In the genomic region with DNA sequence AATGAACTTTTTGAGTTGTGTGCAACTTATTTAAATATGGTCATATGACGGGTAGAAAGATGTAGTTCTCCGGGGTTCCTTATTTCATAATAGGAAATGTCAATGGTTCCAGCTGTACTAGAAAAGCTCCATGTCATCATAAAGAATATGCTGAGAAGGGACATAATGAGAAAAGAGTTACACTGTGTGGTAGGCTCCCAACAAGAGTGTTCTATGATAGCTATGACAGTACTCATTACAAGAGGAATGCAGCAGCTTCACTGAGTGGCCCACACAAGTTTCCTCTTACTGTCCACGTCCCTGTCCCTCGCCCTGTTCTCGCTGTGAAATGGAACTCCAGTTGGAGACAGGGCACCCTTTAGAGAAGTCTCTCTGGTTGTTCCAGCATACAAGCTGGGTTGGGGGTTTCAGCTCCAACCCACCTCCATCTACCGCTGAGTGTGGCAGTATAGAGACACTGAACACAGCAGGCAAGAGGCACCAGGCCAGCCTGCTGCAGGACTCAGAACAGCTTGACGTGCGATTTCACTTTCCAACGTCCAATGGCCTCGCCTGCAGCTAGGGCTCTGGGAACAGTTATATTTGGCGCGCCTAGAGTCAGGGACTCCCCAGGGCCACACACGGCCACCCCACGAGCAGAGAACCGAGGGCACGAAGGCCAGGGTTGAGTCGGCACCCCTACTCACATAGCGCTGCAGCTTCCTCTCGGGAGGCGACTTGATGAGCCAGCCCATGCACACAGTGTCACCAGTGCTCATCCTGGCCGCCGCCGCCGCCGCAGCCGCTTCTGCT, we compare ENCODE assay signal across 8 mouse cellular contexts. TPM values are rescaled to one million over a fixed set of nuclear protein-coding genes. Genes with fewer than 3 reads are reported as not detected.
DNase-seq lines count a peak whose midpoint lies in the region; ATAC-seq and TF ChIP-seq lines count a peak whose summit lies in the region.

No protein-coding gene starts in this region.

- H3K27me3 ChIP-seq in embryonic facial prominence, embryonic 12.5 days: no peaks in the 10 kb centered on the region
- H3K27me3 ChIP-seq in heart, embryonic 15.5 days: no peaks in the 10 kb centered on the region
- H3K27me3 ChIP-seq in small intestine, adult 2 months (ENCODE audit: control insufficient read depth, insufficient read depth, low read length): no peaks in the 10 kb centered on the region

- peak overlapping the region; percentile 48 for H3K4me3 ChIP-seq in embryonic facial prominence, embryonic 12.5 days
- H3K4me3 ChIP-seq in heart, embryonic 15.5 days: peak overlapping the region; percentile 61
- H3K4me3 ChIP-seq in small intestine, adult 2 months (ENCODE audit: low read depth, low read length): peak overlapping the region; percentile 69

- peak overlapping the region; percentile 38; the same call in 1 of the 2 replicates for H3K9ac ChIP-seq in embryonic facial prominence, embryonic 12.5 days
- peak overlapping the region; percentile 50 for H3K9ac ChIP-seq in heart, embryonic 15.5 days

- TF ChIP-seq POLR2A in small intestine, adult 2 months (IDR thresholded peaks at IDR 0.05; ENCODE audit: low read depth, low read length): no peak

- TF ChIP-seq CTCF in small intestine, adult 2 months (IDR thresholded peaks at IDR 0.05; ENCODE audit: extremely low read depth, insufficient read length, insufficient replicate concordance, low read depth, low read length): no peak

- intact Hi-C loops in heart, postnatal 25 days (cut with DNase I): loop anchor here (5.0 kb wide), 1 partner anchor 37 kb away; no protein-coding TSS in a partner anchor

- ATAC-seq in embryonic facial prominence, embryonic 12.5 days (ENCODE audit: insufficient number of reproducible peaks, insufficient read depth, low FRiP score, low TSS enrichment): peak; percentile 60; the same call in 1 of the 2 replicates
- peak; percentile 70 for ATAC-seq in heart, embryonic 15.5 days (replicated peaks; ENCODE audit: insufficient number of reproducible peaks, insufficient read depth, low FRiP score, low read depth)

- no peaks in the 10 kb centered on the region for H3K9me3 ChIP-seq in embryonic facial prominence, embryonic 12.5 days
- no peaks in the 10 kb centered on the region for H3K9me3 ChIP-seq in heart, embryonic 15.5 days (replicated peaks)

- no peaks in the 10 kb centered on the region for H3K4me1 ChIP-seq in embryonic facial prominence, embryonic 12.5 days
- H3K4me1 ChIP-seq in heart, embryonic 15.5 days (replicated peaks): no peaks in the 10 kb centered on the region
- H3K4me1 ChIP-seq in small intestine, adult 2 months (ENCODE audit: control insufficient read depth, insufficient read depth, insufficient read length, low read length): no peaks in the 10 kb centered on the region

- DNase-seq in heart, adult 8-10 months (ENCODE audit: low spot score): peak; percentile 11
- DNase-seq in heart, postnatal 25 days (ENCODE audit: low spot score): no peak
- DNase-seq in adrenal gland, adult 2 months: peak; percentile 55
- peak; percentile 14 for DNase-seq in kidney, postnatal 10 days
- DNase-seq in lung, postnatal 36 days: peak; percentile 6

- no peak overlapping the region for H3K27ac ChIP-seq in embryonic facial prominence, embryonic 12.5 days
- peak overlapping the region; percentile 51 for H3K27ac ChIP-seq in heart, embryonic 15.5 days
- H3K27ac ChIP-seq in small intestine, adult 2 months (ENCODE audit: insufficient read depth, low read depth, low read length): peak overlapping the region; percentile 29

- H3K36me3 ChIP-seq in embryonic facial prominence, embryonic 12.5 days: no peaks in the 10 kb centered on the region
- H3K36me3 ChIP-seq in heart, embryonic 15.5 days: no peaks in the 10 kb centered on the region
- no peaks in the 10 kb centered on the region for H3K36me3 ChIP-seq in small intestine, adult 2 months (ENCODE audit: control insufficient read depth, insufficient read depth, low read length)

- WGBS in embryonic facial prominence, embryonic 12.5 days: 22% methylated on average over 26 of the region's 26 CpGs
- WGBS in heart, embryonic 15.5 days: 15% methylated on average over 20 of the region's 26 CpGs
- 17% methylated on average over 26 of the region's 26 CpGs for WGBS in small intestine, adult 2 months

- peak overlapping the region; percentile 53 for H3K4me2 ChIP-seq in embryonic facial prominence, embryonic 12.5 days (replicated peaks)
- H3K4me2 ChIP-seq in heart, embryonic 15.5 days: peak overlapping the region; percentile 63

RNA-seq across cellular contexts. Expression of gene Gab3, which starts 1.1 kb away (rescaled TPM):
- total RNA-seq in heart, adult 8-10 months (2022): 1 to 10 TPM; 1.2 to 1.9 (median 1.6) TPM
- 1 to 10 TPM; 1.2 to 1.5 TPM for total RNA-seq in heart, postnatal 25 days (2021)
- total RNA-seq in adrenal gland, adult 2 months (2021): 1 to 10 TPM; 1.8 TPM
- polyA plus RNA-seq in adrenal gland, adult 2 months (2012; rRNA removed): 0.56 and 0.65 TPM in 2 replicates
- 1.5 and 1.7 TPM in 2 replicates for polyA plus RNA-seq in embryonic facial prominence, embryonic 12.5 days (2016; fragmentation: Nextera tagmentation; extraction: Ambion mirVana)
- 3.0 and 3.3 TPM in 2 replicates for polyA plus RNA-seq in heart, embryonic 15.5 days (2015; fragmentation: Nextera tagmentation; extraction: Ambion mirVana)
- 0.17 and 0.39 TPM in 2 replicates for polyA plus RNA-seq in small intestine, adult 2 months (2012; rRNA removed)

RNA-seq across cellular contexts. Expression of gene Dkc1, which starts 11.5 kb away (rescaled TPM):
- total RNA-seq in heart, adult 8-10 months (2022): 10 to 100 TPM; 18.6 to 26.9 (median 22.4) TPM
- 10 to 100 TPM; 19.1 to 25.0 TPM for total RNA-seq in heart, postnatal 25 days (2021)
- total RNA-seq in adrenal gland, adult 2 months (2021): 10 to 100 TPM; 43.3 to 44.2 TPM
- polyA plus RNA-seq in adrenal gland, adult 2 months (2012; rRNA removed): 3.2 and 4.9 TPM in 2 replicates
- polyA plus RNA-seq in embryonic facial prominence, embryonic 12.5 days (2016; fragmentation: Nextera tagmentation; extraction: Ambion mirVana): 130 and 133 TPM in 2 replicates
- 65.5 and 80.7 TPM in 2 replicates for polyA plus RNA-seq in heart, embryonic 15.5 days (2015; fragmentation: Nextera tagmentation; extraction: Ambion mirVana)
- 1.4 and 4.0 TPM in 2 replicates for polyA plus RNA-seq in small intestine, adult 2 months (2012; rRNA removed)

RNA-seq across cellular contexts. Expression of gene Mpp1, which starts 46.6 kb away (rescaled TPM):
- 10 to 100 TPM in 3 of 4 experiments, 1 to 10 TPM in 1; 8.0 to 12.3 (median 11.9) TPM for total RNA-seq in heart, adult 8-10 months (2022)
- 10 to 100 TPM; 12.9 to 14.7 TPM for total RNA-seq in heart, postnatal 25 days (2021)
- total RNA-seq in adrenal gland, adult 2 months (2021): 10 to 100 TPM; 38.5 to 60.2 TPM
- 69.9 and 101 TPM in 2 replicates for polyA plus RNA-seq in adrenal gland, adult 2 months (2012; rRNA removed)
- 39.7 and 40.7 TPM in 2 replicates for polyA plus RNA-seq in embryonic facial prominence, embryonic 12.5 days (2016; fragmentation: Nextera tagmentation; extraction: Ambion mirVana)
- polyA plus RNA-seq in heart, embryonic 15.5 days (2015; fragmentation: Nextera tagmentation; extraction: Ambion mirVana): 37.8 and 54.9 TPM in 2 replicates
- 25.2 and 263 TPM in 2 replicates for polyA plus RNA-seq in small intestine, adult 2 months (2012; rRNA removed)

Comparison
In these comparisons a context has a peak if more than half of its experiments do, and no peak if none do; other contexts are left out.
1. RNA of gene Dkc1, which starts 11.5 kb away (polyA plus RNA-seq): 130 to 133 TPM in embryonic facial prominence, embryonic 12.5 days and 65.5 to 80.7 TPM in heart, embryonic 15.5 days; 3.2 to 4.9 TPM in adrenal gland, adult 2 months and 1.4 to 4.0 TPM in small intestine, adult 2 months; every median in the first group is over 10 times any median in the second.
2. Peak in every context shown above with its lines, with median percentiles within 50 percentile points of each other: H3K4me3 ChIP-seq.